Mouse (Mus musculus) liver, embryonic 16.5 days (tissue): ENCODE data around the gene Mccc1. TPM values are rescaled to one million over a fixed set of nuclear protein-coding genes. Genes with fewer than 3 reads are reported as not detected.

Experiments used
- polyA plus RNA-seq: library from polyadenylated mRNA; unstranded; fragments of >200 nt; fragmentation: Nextera tagmentation; extraction: Ambion mirVana; gene quantifications from 2 replicates; pipeline ENCODE4 v1.2.1, GENCODE M21; 2015

The Mccc1 gene
- polyA plus RNA-seq, 1 experiment from 2014 or later: 15.3 TPM

Other genes starting within 250 kb of the Mccc1 start
- gene Atp11b, start 246.6 kb downstream of the Mccc1 start, polyA plus RNA-seq: 13.4 and 16.0 TPM in 2 replicates
- gene Dcun1d1, start 63.2 kb downstream of the Mccc1 start, polyA plus RNA-seq: 82.0 and 86.8 TPM in 2 replicates
- not detected in 2 replicates for gene Ccdc144b, start 52.9 kb upstream of the Mccc1 start, polyA plus RNA-seq
- 27.3 and 27.7 TPM in 2 replicates for gene Acad9, start 65.3 kb upstream of the Mccc1 start, polyA plus RNA-seq
- 0.83 and 0.96 TPM in 2 replicates for gene D3Ertd254e, start 150.3 kb upstream of the Mccc1 start, polyA plus RNA-seq
- not detected in 2 replicates for gene Qrfpr, start 221.6 kb upstream of the Mccc1 start, polyA plus RNA-seq